Mouse (Mus musculus): ENCODE data around the gene Osbpl5.

DNA sequence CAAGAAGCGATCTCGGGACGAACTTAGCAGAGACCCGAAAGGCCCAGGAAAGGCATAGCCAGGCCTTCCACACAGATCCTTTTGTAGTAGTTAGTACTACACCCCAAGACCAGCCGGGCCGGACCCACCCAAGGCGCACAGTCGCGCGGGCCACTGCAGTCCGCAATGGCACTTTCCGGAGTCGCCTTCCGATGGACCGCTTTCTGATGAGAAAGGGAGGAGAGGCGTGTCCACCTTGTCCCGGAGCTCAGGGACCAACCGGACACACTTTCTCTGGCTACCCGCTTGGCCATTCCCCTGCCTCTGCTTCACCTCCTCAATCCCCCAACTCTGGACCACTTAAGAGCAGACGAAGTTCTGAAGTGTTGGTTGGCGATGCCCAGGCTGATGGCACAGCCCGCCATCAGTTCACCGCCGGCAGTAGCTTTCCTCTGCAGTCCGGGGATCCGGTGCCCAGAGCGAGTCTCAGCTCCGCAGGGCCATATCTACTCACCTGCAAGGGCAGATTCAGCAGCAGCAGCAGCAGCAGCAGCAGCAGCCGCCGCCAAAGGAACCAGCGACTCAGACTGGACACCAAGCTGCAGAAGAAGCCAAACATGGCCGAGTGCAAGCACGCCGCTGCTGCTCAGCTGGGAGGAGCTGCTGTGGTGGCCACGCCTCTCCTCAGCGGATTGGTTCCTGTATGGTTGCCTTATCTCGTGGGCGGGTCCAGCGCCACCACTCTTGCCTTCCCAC lies 107.6 kb downstream of the Osbpl5 start, which contains the start of gene Tnfrsf22:
- TF ChIP-seq ZNF384 (IDR thresholded peaks at IDR 0.05; ENCODE audit: low read depth, low read length): no peak
- TF ChIP-seq CHD2 (IDR thresholded peaks at IDR 0.05; ENCODE audit: low read depth, low read length): no peak
- TF ChIP-seq ZC3H11A (IDR thresholded peaks at IDR 0.05; ENCODE audit: borderline replicate concordance, low read depth, low read length): no peak
- no peak for TF ChIP-seq MAFK (IDR thresholded peaks at IDR 0.05; ENCODE audit: insufficient read depth, low read depth, low read length)
- TF ChIP-seq HCFC1 (IDR thresholded peaks at IDR 0.05; ENCODE audit: borderline replicate concordance, insufficient read depth, low read length): no peak

Data from ES-E14 (cell line).